Comparison of ENCODE assay signal across 7 mouse cellular contexts in genomic region chr2:32312318-32312964, GRCm38 (mm10). TPM values are rescaled to one million over a fixed set of nuclear protein-coding genes. Genes with fewer than 3 reads are reported as not detected.
DNase-seq lines count a peak whose midpoint lies in the region; ATAC-seq and TF ChIP-seq lines count a peak whose summit lies in the region.

No protein-coding gene starts in this region.

- H3K9ac ChIP-seq in hindbrain, postnatal 0 days (replicated peaks; ENCODE audit: low read length) = peak overlapping the region; percentile 58
- H3K9ac ChIP-seq in liver, embryonic 13.5 days = peak overlapping the region; percentile 69
- peak overlapping the region; percentile 87 for H3K9ac ChIP-seq in stomach, embryonic 16.5 days (ENCODE audit: low read length)

- H3K9me3 ChIP-seq in hindbrain, postnatal 0 days (ENCODE audit: low read length) = no peaks in the 10 kb centered on the region
- H3K9me3 ChIP-seq in liver, embryonic 13.5 days (replicated peaks) = no peaks in the 10 kb centered on the region
- no peaks in the 10 kb centered on the region for H3K9me3 ChIP-seq in stomach, embryonic 16.5 days (replicated peaks; ENCODE audit: control insufficient read depth, low read length)

- 6% methylated on average over 39 of the region's 56 CpGs for WGBS in hindbrain, postnatal 0 days
- 1% methylated on average over 52 of the region's 56 CpGs for WGBS in liver, embryonic 13.5 days (ENCODE audit: insufficient replicate concordance)
- 2% methylated on average over 52 of the region's 56 CpGs for WGBS in stomach, embryonic 16.5 days

- peak; percentile 85 for DNase-seq in WW6 (ENCODE audit: low read depth, low spot score)
- peak; percentile 79 for DNase-seq in c-Kit-positive CD71-positive TER-119-positive erythroid progenitor cells, embryonic 14.5 days (ENCODE audit: low spot score)
- peak; percentile 88 for DNase-seq in forelimb bud, embryonic 11.5 days (ENCODE audit: low read depth, low spot score)
- DNase-seq in hindbrain, postnatal 0 days (ENCODE audit: low spot score) = peak; percentile 85
- DNase-seq in liver, embryonic 13.5 days = peak; percentile 70
- DNase-seq in natural killer cell, adult 2 months (ENCODE audit: low spot score in 2 of 2) = peak; percentile 72 to 82

- H3K4me2 ChIP-seq in hindbrain, postnatal 0 days (ENCODE audit: low read depth, low read length) = peak overlapping the region; percentile 94
- peak overlapping the region; percentile 96 for H3K4me2 ChIP-seq in liver, embryonic 13.5 days
- H3K4me2 ChIP-seq in stomach, embryonic 16.5 days (ENCODE audit: low read depth, low read length) = peak overlapping the region; percentile 100

- peaks cover 8% of the 10 kb centered on the region for H3K4me1 ChIP-seq in hindbrain, postnatal 0 days (ENCODE audit: insufficient read depth, low read length)
- H3K4me1 ChIP-seq in liver, embryonic 13.5 days (replicated peaks) = peaks cover 19% of the 10 kb centered on the region
- peaks cover 48% of the 10 kb centered on the region for H3K4me1 ChIP-seq in stomach, embryonic 16.5 days (ENCODE audit: control insufficient read depth, insufficient read depth, low read length)

- H3K4me3 ChIP-seq in hindbrain, postnatal 0 days (ENCODE audit: low read length) = peak overlapping the region; percentile 44
- H3K4me3 ChIP-seq in liver, embryonic 13.5 days (replicated peaks) = peak overlapping the region; percentile 64
- peak overlapping the region; percentile 72 for H3K4me3 ChIP-seq in stomach, embryonic 16.5 days (replicated peaks; ENCODE audit: low read length)

- H3K27me3 ChIP-seq in hindbrain, postnatal 0 days (ENCODE audit: insufficient read depth, low read length) = no peaks in the 10 kb centered on the region
- peaks cover 71% of the 10 kb centered on the region for H3K27me3 ChIP-seq in liver, embryonic 13.5 days
- no peaks in the 10 kb centered on the region for H3K27me3 ChIP-seq in stomach, embryonic 16.5 days (ENCODE audit: control insufficient read depth, insufficient read depth, low read length)

- peak; percentile 81 for ATAC-seq in hindbrain, postnatal 0 days
- peak; percentile 83 for ATAC-seq in liver, embryonic 13.5 days (ENCODE audit: low read depth)
- ATAC-seq in stomach, embryonic 16.5 days (ENCODE audit: insufficient read depth, low FRiP score) = peak; percentile 86

- H3K36me3 ChIP-seq in hindbrain, postnatal 0 days (ENCODE audit: insufficient read depth, low read length) = peaks cover 16% of the 10 kb centered on the region
- peaks cover 4% of the 10 kb centered on the region for H3K36me3 ChIP-seq in liver, embryonic 13.5 days
- H3K36me3 ChIP-seq in stomach, embryonic 16.5 days (ENCODE audit: control insufficient read depth, insufficient read depth, low read length) = 0 out of 2 replicates have a peak, but pooled peaks cover 6% of the 10 kb centered on the region

- TF ChIP-seq CTCF in hindbrain, postnatal 0 days (IDR thresholded peaks at IDR 0.05; ENCODE audit: low read depth) = no peak

- H3K27ac ChIP-seq in hindbrain, postnatal 0 days = peak overlapping the region; percentile 41; the same call in 1 of the 2 replicates
- H3K27ac ChIP-seq in liver, embryonic 13.5 days = no peak overlapping the region
- H3K27ac ChIP-seq in stomach, embryonic 16.5 days (ENCODE audit: low read length) = peak overlapping the region; percentile 46; the same call in 1 of the 2 replicates

RNA-seq across cellular contexts. Expression of gene Swi5, which starts 24.6 kb away (rescaled TPM):
- total RNA-seq in hindbrain, postnatal 0 days (2014; rRNA removed) = 302 and 319 TPM in 2 replicates
- 487 and 513 TPM in 2 replicates for polyA plus RNA-seq in hindbrain, postnatal 0 days (2015; fragmentation: Nextera tagmentation; extraction: Ambion mirVana)
- polyA plus RNA-seq in liver, embryonic 13.5 days (2015; fragmentation: Nextera tagmentation; extraction: Ambion mirVana) = 218 and 237 TPM in 2 replicates
- 372 and 388 TPM in 2 replicates for polyA plus RNA-seq in stomach, embryonic 16.5 days (2015; fragmentation: Nextera tagmentation; extraction: Ambion mirVana)

RNA-seq across cellular contexts. Expression of gene Golga2, which starts 25.3 kb away (rescaled TPM):
- total RNA-seq in hindbrain, postnatal 0 days (2014; rRNA removed) = 49.3 and 55.8 TPM in 2 replicates
- 24.4 and 25.7 TPM in 2 replicates for polyA plus RNA-seq in hindbrain, postnatal 0 days (2015; fragmentation: Nextera tagmentation; extraction: Ambion mirVana)
- polyA plus RNA-seq in liver, embryonic 13.5 days (2015; fragmentation: Nextera tagmentation; extraction: Ambion mirVana) = 7.4 and 8.7 TPM in 2 replicates
- polyA plus RNA-seq in stomach, embryonic 16.5 days (2015; fragmentation: Nextera tagmentation; extraction: Ambion mirVana) = 24.6 TPM in 2 replicates

RNA-seq across cellular contexts. Expression of gene Ciz1, which starts 39.7 kb away (rescaled TPM):
- total RNA-seq in hindbrain, postnatal 0 days (2014; rRNA removed) = 87.6 and 103 TPM in 2 replicates
- 33.3 and 40.3 TPM in 2 replicates for polyA plus RNA-seq in hindbrain, postnatal 0 days (2015; fragmentation: Nextera tagmentation; extraction: Ambion mirVana)
- polyA plus RNA-seq in liver, embryonic 13.5 days (2015; fragmentation: Nextera tagmentation; extraction: Ambion mirVana) = 14.8 and 21.1 TPM in 2 replicates
- 41.9 and 45.4 TPM in 2 replicates for polyA plus RNA-seq in stomach, embryonic 16.5 days (2015; fragmentation: Nextera tagmentation; extraction: Ambion mirVana)

RNA-seq across cellular contexts. Expression of gene Dnm1, which starts 40.7 kb away (rescaled TPM):
- total RNA-seq in hindbrain, postnatal 0 days (2014; rRNA removed) = 190 and 211 TPM in 2 replicates
- 87.6 and 96.9 TPM in 2 replicates for polyA plus RNA-seq in hindbrain, postnatal 0 days (2015; fragmentation: Nextera tagmentation; extraction: Ambion mirVana)
- 0.65 and 0.81 TPM in 2 replicates for polyA plus RNA-seq in liver, embryonic 13.5 days (2015; fragmentation: Nextera tagmentation; extraction: Ambion mirVana)
- polyA plus RNA-seq in stomach, embryonic 16.5 days (2015; fragmentation: Nextera tagmentation; extraction: Ambion mirVana) = 8.1 and 8.2 TPM in 2 replicates

RNA-seq across cellular contexts. Expression of gene Uck1, which starts 52.5 kb away (rescaled TPM):
- 115 and 138 TPM in 2 replicates for total RNA-seq in hindbrain, postnatal 0 days (2014; rRNA removed)
- 90.8 and 92.5 TPM in 2 replicates for polyA plus RNA-seq in hindbrain, postnatal 0 days (2015; fragmentation: Nextera tagmentation; extraction: Ambion mirVana)
- polyA plus RNA-seq in liver, embryonic 13.5 days (2015; fragmentation: Nextera tagmentation; extraction: Ambion mirVana) = 28.0 and 30.1 TPM in 2 replicates
- 53.4 and 59.7 TPM in 2 replicates for polyA plus RNA-seq in stomach, embryonic 16.5 days (2015; fragmentation: Nextera tagmentation; extraction: Ambion mirVana)
